Mouse (Mus musculus): Measurements from ENCODE around the gene Uxs1. TPM values are rescaled to one million over a fixed set of nuclear protein-coding genes. Genes with fewer than 3 reads are reported as not detected.

Uxs1 gene
- total and polyA plus RNA-seq, 3 experiments, result 13.3 to 30.5 (median 17.9) TPM

DNA sequence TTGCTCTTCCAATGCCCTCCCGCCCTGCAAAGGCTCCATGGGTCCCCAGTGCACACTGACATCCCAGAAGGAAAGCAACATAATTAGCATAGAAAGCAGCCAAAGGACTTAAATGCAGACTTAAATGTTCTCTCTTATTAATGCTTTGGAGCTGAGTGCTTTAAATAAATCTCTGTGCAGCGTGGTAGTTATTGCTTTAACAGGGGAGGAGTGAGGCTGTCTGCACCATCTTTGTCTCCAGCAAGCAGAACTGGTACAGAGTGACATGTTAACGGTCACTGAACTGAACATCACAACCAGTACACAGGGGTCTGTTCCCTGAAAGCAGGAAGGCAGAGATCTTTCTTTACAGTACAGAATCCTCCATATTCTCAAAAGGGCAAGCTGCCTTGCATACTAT, 29.6 kb downstream of the Uxs1 start:
- no peak for ATAC-seq (ENCODE audit: extremely low read depth, insufficient number of reproducible peaks, low FRiP score, poor library complexity, severe bottlenecking)
- no peaks in the 10 kb centered on the region for H3K9me3 ChIP-seq (replicated peaks)
- H3K36me3 ChIP-seq (replicated peaks), result peaks cover 68% of the 10 kb centered on the region

DNA sequence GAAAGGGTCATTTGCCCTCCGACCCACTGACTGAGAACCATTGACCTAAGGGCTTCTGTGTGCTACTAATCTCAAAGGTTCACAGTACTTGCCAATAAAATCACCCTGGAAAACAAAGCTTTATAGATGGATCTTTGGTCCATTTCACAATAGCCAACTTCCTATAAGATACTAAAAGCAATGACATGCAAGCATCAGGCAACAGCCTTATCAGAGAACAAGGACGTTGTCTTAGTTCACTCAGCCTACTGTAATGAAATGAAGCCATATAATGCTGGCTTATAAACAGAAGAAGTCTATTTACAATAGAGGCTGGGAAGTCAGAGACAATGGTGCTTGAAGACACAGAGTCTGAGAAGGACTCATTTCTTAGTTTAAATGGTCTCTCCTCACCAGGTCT, 37.8 kb downstream of the Uxs1 start:
- TF ChIP-seq GATA1 (IDR thresholded peaks at IDR 0.05; ENCODE audit: borderline replicate concordance, low read length), result no peak
- no peak for TF ChIP-seq POLR2AphosphoS5 (IDR thresholded peaks at IDR 0.05; ENCODE audit: insufficient replicate concordance, low read depth, low read length)
- no peak for TF ChIP-seq GATA2 (IDR thresholded peaks at IDR 0.05; ENCODE audit: borderline replicate concordance, low read depth, low read length)
- TF ChIP-seq CTCF (IDR thresholded peaks at IDR 0.05; ENCODE audit: low read depth, low read length), result no peak
- no peak for TF ChIP-seq TAL1 (conservative IDR thresholded peaks at IDR 0.05; ENCODE audit: low read depth, low read length)
- H3K9me3 ChIP-seq (replicated peaks), result no peaks in the 10 kb centered on the region
- no peak for ATAC-seq (ENCODE audit: extremely low read depth, insufficient number of reproducible peaks, low FRiP score, poor library complexity, severe bottlenecking)
- DNase-seq (ENCODE audit: low spot score), result no peak
- no peaks in the 10 kb centered on the region for H3K4me1 ChIP-seq (ENCODE audit: insufficient read depth, low read depth, low read length)
- no peaks in the 10 kb centered on the region for H3K27me3 ChIP-seq (ENCODE audit: insufficient read depth, low read length)
- peaks cover 84% of the 10 kb centered on the region for H3K36me3 ChIP-seq (replicated peaks)
- H3K4me3 ChIP-seq (ENCODE audit: low read depth, low read length), result no peak overlapping the region

More for the DNA sequence above, 29.6 kb downstream of the Uxs1 start:
- Histone ChIP-seq H3K4me3 (ENCODE audit: low read depth, low read length) (no peak overlapping the region), H3K4me1 (ENCODE audit: insufficient read depth, low read depth, low read length) (peaks cover 2% of the 10 kb centered on the region; the same call in 1 of the 2 replicates), H3K27me3 (ENCODE audit: insufficient read depth, low read length) (no peaks in the 10 kb centered on the region)
- TF ChIP-seq GATA2 (IDR thresholded peaks at IDR 0.05; ENCODE audit: borderline replicate concordance, low read depth, low read length) (no peak), POLR2AphosphoS5 (IDR thresholded peaks at IDR 0.05; ENCODE audit: insufficient replicate concordance, low read depth, low read length) (no peak), CTCF (IDR thresholded peaks at IDR 0.05; ENCODE audit: low read depth, low read length) (no peak), TAL1 (conservative IDR thresholded peaks at IDR 0.05; ENCODE audit: low read depth, low read length) (no peak), GATA1 (IDR thresholded peaks at IDR 0.05; ENCODE audit: borderline replicate concordance, low read length) (no peak)
- no peak for DNase-seq (ENCODE audit: low spot score)

DNA sequence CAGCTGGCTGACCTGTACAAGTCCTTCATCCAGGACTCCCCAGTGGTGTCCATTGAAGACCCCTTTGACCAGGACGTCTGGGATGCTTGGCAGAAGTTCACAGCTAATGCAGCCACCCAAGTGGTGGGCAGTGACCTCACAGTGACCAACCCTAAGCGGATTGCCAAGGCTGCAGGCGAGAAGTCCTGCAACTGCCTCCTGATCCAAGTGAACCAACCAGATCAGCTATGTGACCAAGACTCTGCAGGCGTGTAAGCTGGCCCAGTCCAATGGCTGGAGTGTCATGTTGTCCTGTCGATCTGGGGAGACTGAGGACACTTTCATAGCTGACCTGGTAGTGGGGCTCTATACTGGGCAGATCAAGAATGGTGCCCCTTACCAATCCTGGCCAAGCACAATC, 40.9 kb downstream of the Uxs1 start:
- no peak for DNase-seq (ENCODE audit: low spot score)
- no peaks in the 10 kb centered on the region for H3K4me1 ChIP-seq (ENCODE audit: insufficient read depth, low read depth, low read length)
- TF ChIP-seq TAL1 (conservative IDR thresholded peaks at IDR 0.05; ENCODE audit: low read depth, low read length) (no peak), GATA2 (IDR thresholded peaks at IDR 0.05; ENCODE audit: borderline replicate concordance, low read depth, low read length) (no peak), GATA1 (IDR thresholded peaks at IDR 0.05; ENCODE audit: borderline replicate concordance, low read length) (no peak), POLR2AphosphoS5 (IDR thresholded peaks at IDR 0.05; ENCODE audit: insufficient replicate concordance, low read depth, low read length) (no peak), CTCF (IDR thresholded peaks at IDR 0.05; ENCODE audit: low read depth, low read length) (no peak)

DNA sequence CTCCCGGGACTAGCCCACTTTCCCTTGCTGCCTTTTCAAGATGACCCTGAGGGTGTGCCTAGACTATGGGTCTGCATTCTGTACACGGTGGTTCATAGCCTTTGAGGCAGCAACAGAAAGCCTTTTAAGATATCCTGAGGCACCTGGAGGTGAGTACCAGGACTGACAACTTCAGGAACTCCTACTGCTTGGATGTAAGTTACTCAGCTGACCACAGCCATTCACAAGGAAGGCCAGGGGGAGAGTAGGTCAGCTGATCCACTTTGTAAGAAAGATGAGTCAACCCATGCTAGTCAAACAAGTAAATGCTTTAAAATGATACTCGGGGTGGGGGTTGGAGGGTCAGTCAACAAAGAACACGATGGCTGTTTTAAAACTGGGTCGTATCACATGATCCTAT, 42.3 kb downstream of the Uxs1 start:
- TF ChIP-seq CTCF (IDR thresholded peaks at IDR 0.05; ENCODE audit: low read depth, low read length), result no peak
- no peak for TF ChIP-seq TAL1 (conservative IDR thresholded peaks at IDR 0.05; ENCODE audit: low read depth, low read length)
- TF ChIP-seq GATA2 (IDR thresholded peaks at IDR 0.05; ENCODE audit: borderline replicate concordance, low read depth, low read length), result no peak
- no peak for TF ChIP-seq GATA1 (IDR thresholded peaks at IDR 0.05; ENCODE audit: borderline replicate concordance, low read length)
- TF ChIP-seq POLR2AphosphoS5 (IDR thresholded peaks at IDR 0.05; ENCODE audit: insufficient replicate concordance, low read depth, low read length), result no peak
- Histone ChIP-seq H3K4me3 (ENCODE audit: low read depth, low read length) (no peak overlapping the region), H3K27me3 (ENCODE audit: insufficient read depth, low read length) (no peaks in the 10 kb centered on the region), H3K36me3 (replicated peaks) (peaks cover 85% of the 10 kb centered on the region), H3K4me1 (ENCODE audit: insufficient read depth, low read depth, low read length) (no peaks in the 10 kb centered on the region), H3K9me3 (replicated peaks) (no peaks in the 10 kb centered on the region)
- DNase-seq (ENCODE audit: low spot score) (no peak), ATAC-seq (ENCODE audit: extremely low read depth, insufficient number of reproducible peaks, low FRiP score, poor library complexity, severe bottlenecking) (no peak)

More for the DNA sequence above, 40.9 kb downstream of the Uxs1 start:
- H3K9me3 ChIP-seq (replicated peaks), result no peaks in the 10 kb centered on the region
- peaks cover 88% of the 10 kb centered on the region for H3K36me3 ChIP-seq (replicated peaks)
- no peak overlapping the region for H3K4me3 ChIP-seq (ENCODE audit: low read depth, low read length)
- no peak for ATAC-seq (ENCODE audit: extremely low read depth, insufficient number of reproducible peaks, low FRiP score, poor library complexity, severe bottlenecking)
- no peaks in the 10 kb centered on the region for H3K27me3 ChIP-seq (ENCODE audit: insufficient read depth, low read length)

DNA sequence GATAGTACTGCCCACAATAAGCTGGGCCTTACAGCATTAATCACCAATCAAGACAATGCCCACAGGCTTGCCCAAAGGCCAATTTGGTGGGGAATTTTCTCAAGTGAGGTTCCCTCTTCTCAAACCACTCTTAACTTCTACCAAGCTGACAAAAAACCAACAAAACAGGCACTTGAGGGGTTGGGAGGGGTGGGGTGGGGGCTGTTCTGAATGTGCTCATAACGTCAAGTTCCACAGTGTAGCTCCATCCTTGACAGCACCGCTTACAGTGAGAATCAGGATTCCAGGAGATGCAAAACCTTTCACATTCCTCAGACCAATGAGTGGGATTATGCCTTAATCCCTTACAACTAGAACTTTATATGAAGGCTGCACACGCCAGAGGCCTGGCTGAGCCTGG, 44.4 kb downstream of the Uxs1 start:
- DNase-seq (ENCODE audit: low spot score) (no peak), ATAC-seq (ENCODE audit: extremely low read depth, insufficient number of reproducible peaks, low FRiP score, poor library complexity, severe bottlenecking) (no peak)
- Histone ChIP-seq H3K36me3 (replicated peaks) (peaks cover 78% of the 10 kb centered on the region), H3K27me3 (ENCODE audit: insufficient read depth, low read length) (no peaks in the 10 kb centered on the region), H3K4me3 (ENCODE audit: low read depth, low read length) (no peak overlapping the region), H3K4me1 (ENCODE audit: insufficient read depth, low read depth, low read length) (no peaks in the 10 kb centered on the region), H3K9me3 (replicated peaks) (no peaks in the 10 kb centered on the region)
- TF ChIP-seq TAL1 (conservative IDR thresholded peaks at IDR 0.05; ENCODE audit: low read depth, low read length), result no peak
- no peak for TF ChIP-seq CTCF (IDR thresholded peaks at IDR 0.05; ENCODE audit: low read depth, low read length)
- no peak for TF ChIP-seq POLR2AphosphoS5 (IDR thresholded peaks at IDR 0.05; ENCODE audit: insufficient replicate concordance, low read depth, low read length)
- no peak for TF ChIP-seq GATA1 (IDR thresholded peaks at IDR 0.05; ENCODE audit: borderline replicate concordance, low read length)
- TF ChIP-seq GATA2 (IDR thresholded peaks at IDR 0.05; ENCODE audit: borderline replicate concordance, low read depth, low read length), result no peak

DNA sequence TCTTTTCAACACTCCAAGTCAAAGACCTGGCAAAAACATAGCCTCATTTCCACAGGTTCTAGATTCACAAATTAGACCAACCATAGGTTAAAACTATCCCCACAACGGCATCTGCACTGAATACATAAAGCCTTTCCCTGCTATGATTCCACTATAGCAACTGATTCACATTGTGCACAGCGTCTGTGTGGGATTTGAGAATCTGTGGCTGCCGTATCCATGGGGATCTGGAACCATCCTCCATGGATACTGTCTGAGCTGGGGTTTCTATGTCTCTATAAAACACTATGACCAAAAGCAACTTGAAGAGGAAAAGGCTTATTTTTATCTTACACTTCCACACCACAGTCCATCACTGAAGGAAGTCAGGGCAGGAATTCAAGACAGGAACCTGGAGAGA, 44.9 kb downstream of the Uxs1 start:
- Histone ChIP-seq H3K9me3 (replicated peaks) (no peaks in the 10 kb centered on the region), H3K4me1 (ENCODE audit: insufficient read depth, low read depth, low read length) (no peaks in the 10 kb centered on the region), H3K27me3 (ENCODE audit: insufficient read depth, low read length) (no peaks in the 10 kb centered on the region), H3K36me3 (replicated peaks) (peaks cover 75% of the 10 kb centered on the region), H3K4me3 (ENCODE audit: low read depth, low read length) (no peak overlapping the region)
- DNase-seq (ENCODE audit: low spot score) (no peak), ATAC-seq (ENCODE audit: extremely low read depth, insufficient number of reproducible peaks, low FRiP score, poor library complexity, severe bottlenecking) (no peak)
- TF ChIP-seq GATA1 (IDR thresholded peaks at IDR 0.05; ENCODE audit: borderline replicate concordance, low read length) (no peak), CTCF (IDR thresholded peaks at IDR 0.05; ENCODE audit: low read depth, low read length) (no peak), TAL1 (conservative IDR thresholded peaks at IDR 0.05; ENCODE audit: low read depth, low read length) (no peak), GATA2 (IDR thresholded peaks at IDR 0.05; ENCODE audit: borderline replicate concordance, low read depth, low read length) (no peak), POLR2AphosphoS5 (IDR thresholded peaks at IDR 0.05; ENCODE audit: insufficient replicate concordance, low read depth, low read length) (no peak)

All from G1E (cell line).